Mouse (Mus musculus) kidney, adult 11 months (tissue): ENCODE measurements around the gene Mctp2.
A peak's percentile ranks its signal among the peaks of the same experiment; 100 is the strongest.

ENCODE experiments used
- DNase-seq: peaks from one replicate; pipeline ENCODE4 v3.0.0; 2022

The Mctp2 gene

GRCm38 (mm10) chr7:72165726-72166701 is 140.4 kb downstream of the Mctp2 start:
- peak; percentile 82 for DNase-seq

GRCm38 (mm10) chr7:72162256-72162655 is 144.2 kb downstream of the Mctp2 start:
- DNase-seq = no peak

- DNase-seq = peak; percentile 19
These were observed 146.8 kb downstream of the Mctp2 start for GRCm38 (mm10) chr7:72159513-72160063.

- no peak for DNase-seq
These were observed 155.4 kb downstream of the Mctp2 start for GRCm38 (mm10) chr7:72150799-72151708.

- DNase-seq = no peak
These were observed 157.3 kb downstream of the Mctp2 start for GRCm38 (mm10) chr7:72149073-72149472.

GRCm38 (mm10) chr7:72146849-72147248 is 159.6 kb downstream of the Mctp2 start:
- DNase-seq = no peak

GRCm38 (mm10) chr7:72145726-72146520 is 160.5 kb downstream of the Mctp2 start:
- no peak for DNase-seq

- DNase-seq = no peak
These were observed 167.7 kb downstream of the Mctp2 start for GRCm38 (mm10) chr7:72138701-72139100.

GRCm38 (mm10) chr7:72120986-72121385 is 185.4 kb downstream of the Mctp2 start:
- DNase-seq = no peak

GRCm38 (mm10) chr7:72119713-72120112 is 186.7 kb downstream of the Mctp2 start:
- no peak for DNase-seq

GRCm38 (mm10) chr7:72117376-72118077 is 188.9 kb downstream of the Mctp2 start:
- DNase-seq = no peak

GRCm38 (mm10) chr7:72115073-72115472 is 191.3 kb downstream of the Mctp2 start:
- DNase-seq = no peak

GRCm38 (mm10) chr7:72110578-72110977 is 195.8 kb downstream of the Mctp2 start:
- DNase-seq = no peak

GRCm38 (mm10) chr7:72108639-72109399 is 197.6 kb downstream of the Mctp2 start:
- DNase-seq = no peak

GRCm38 (mm10) chr7:72104170-72104569 is 202.2 kb downstream of the Mctp2 start:
- DNase-seq = no peak

- no peak for DNase-seq
These were observed 202.8 kb downstream of the Mctp2 start for GRCm38 (mm10) chr7:72103654-72104053.

- DNase-seq = no peak
These were observed 205.7 kb downstream of the Mctp2 start for GRCm38 (mm10) chr7:72100683-72101082.

- DNase-seq = no peak
These were observed 207.8 kb downstream of the Mctp2 start for GRCm38 (mm10) chr7:72098603-72099002.

GRCm38 (mm10) chr7:72096973-72097372 is 209.4 kb downstream of the Mctp2 start:
- no peak for DNase-seq

GRCm38 (mm10) chr7:72096433-72096832 is 210.0 kb downstream of the Mctp2 start:
- no peak for DNase-seq
